Mouse (Mus musculus) C2C12 (cell line): ENCODE measurements around the gene Farsb. TPM values are rescaled to one million over a fixed set of nuclear protein-coding genes. Genes with fewer than 3 reads are reported as not detected.

Experiments
- H3K27me3 ChIP-seq: one replicate; pipeline ENCODE4 v1.6.1; 2011; ENCODE audit not compliant: control insufficient read depth, insufficient read depth, insufficient read length
- H3K36me3 ChIP-seq: one replicate; pipeline ENCODE4 v1.6.1; 2011; ENCODE audit not compliant: control insufficient read depth, insufficient read depth
- H3K4me3 ChIP-seq: one replicate; pipeline ENCODE4 v1.5.1; 2011; ENCODE audit warnings: mild to moderate bottlenecking, control low read depth; ENCODE audit not compliant: poor library complexity, insufficient read depth, severe bottlenecking
- H3K79me2 ChIP-seq: one replicate; pipeline ENCODE4 v1.6.1; 2011; ENCODE audit not compliant: control insufficient read depth, insufficient read depth
- H3K79me3 ChIP-seq: one replicate; pipeline ENCODE4 v1.6.1; 2011; ENCODE audit warnings: low read depth, control low read depth
- H3ac ChIP-seq: one replicate; pipeline ENCODE3; 2011; ENCODE audit warnings: low read depth; ENCODE audit not compliant: control insufficient read depth, insufficient read length
- CEBPB ChIP-seq: IDR thresholded peaks from one replicate; pipeline ENCODE4 v1.6.1; 2011; ENCODE audit warnings: low read depth, mild to moderate bottlenecking, control low read depth, moderate library complexity
- CTCF ChIP-seq: IDR thresholded peaks from one replicate; pipeline ENCODE4 v1.5.1; 2011; ENCODE audit not compliant: control insufficient read depth, insufficient read depth, insufficient read length
- FOSL1 ChIP-seq: IDR thresholded peaks from one replicate; pipeline ENCODE4 v1.8.0; 2011; ENCODE audit warnings: mild to moderate bottlenecking, low read length; ENCODE audit not compliant: poor library complexity, insufficient read depth, severe bottlenecking
- MAX ChIP-seq: IDR thresholded peaks from one replicate; pipeline ENCODE4 v1.6.1; 2011; ENCODE audit warnings: mild to moderate bottlenecking, control low read depth
- MYOD1 ChIP-seq: IDR thresholded peaks from one replicate; pipeline ENCODE4 v1.6.1; 2011; ENCODE audit warnings: low read depth; ENCODE audit not compliant: control insufficient read depth, insufficient read length
- MYOG ChIP-seq: IDR thresholded peaks from one replicate; pipeline ENCODE4 v1.6.1; 2011; ENCODE audit not compliant: control insufficient read depth, insufficient read length; ENCODE audit errors: extremely low read depth
- USF1 ChIP-seq: IDR thresholded peaks from one replicate; pipeline ENCODE4 v1.6.1; 2011; ENCODE audit warnings: low read depth, mild to moderate bottlenecking, control low read depth, moderate library complexity
- polyA plus RNA-seq: library from polyadenylated mRNA; unstranded; fragments of >200 nt; fragmentation: generic; extraction: Trizol; gene quantifications from one replicate; pipeline ENCODE4 v1.2.1, GENCODE M21; 2012; ENCODE audit warnings: missing spikeins

Gene Farsb
- polyA plus RNA-seq, 1 experiment: 53.6 TPM

- H3K79me2 ChIP-seq: no peaks in the 10 kb centered on the region
- H3K36me3 ChIP-seq: peaks cover 16% of the 10 kb centered on the region
- no peaks in the 10 kb centered on the region for H3K79me3 ChIP-seq
- TF ChIP-seq MAX: no peak
- no peaks in the 10 kb centered on the region for H3K27me3 ChIP-seq
- no peak overlapping the region for H3K4me3 ChIP-seq
- H3ac ChIP-seq: no peak overlapping the region
Observed at GRCm38 (mm10) chr1:78428851-78429250, 59.8 kb downstream of the Farsb start.

- TF ChIP-seq CTCF (no peak), FOSL1 (no peak), MYOG (no peak), USF1 (no peak)
- Histone ChIP-seq H3K79me2 (no peaks in the 10 kb centered on the region), H3K79me3 (no peaks in the 10 kb centered on the region), H3ac (no peak overlapping the region), H3K4me3 (no peak overlapping the region), H3K27me3 (no peaks in the 10 kb centered on the region), H3K36me3 (peaks cover 14% of the 10 kb centered on the region)
Observed at GRCm38 (mm10) chr1:78426841-78427240, 61.9 kb downstream of the Farsb start.

GRCm38 (mm10) chr1:78425793-78426700 lies 62.6 kb downstream of the Farsb start:
- Histone ChIP-seq H3K79me3 (no peaks in the 10 kb centered on the region), H3K4me3 (no peak overlapping the region), H3K36me3 (peaks cover 21% of the 10 kb centered on the region), H3K79me2 (no peaks in the 10 kb centered on the region), H3K27me3 (no peaks in the 10 kb centered on the region), H3ac (no peak overlapping the region)
- no peak for TF ChIP-seq FOSL1
- TF ChIP-seq CEBPB: no peak
- TF ChIP-seq MYOG: no peak
- no peak for TF ChIP-seq USF1
- TF ChIP-seq MYOD1: no peak
- TF ChIP-seq CTCF: no peak
- TF ChIP-seq MAX: no peak

GRCm38 (mm10) chr1:78425309-78425708 lies 63.4 kb downstream of the Farsb start:
- H3K79me3 ChIP-seq: no peaks in the 10 kb centered on the region
- H3K27me3 ChIP-seq: no peaks in the 10 kb centered on the region
- no peak for TF ChIP-seq MYOG
- TF ChIP-seq MAX: no peak
- no peak for TF ChIP-seq FOSL1
- no peak for TF ChIP-seq USF1
- no peak for TF ChIP-seq CEBPB
- no peak for TF ChIP-seq CTCF
- TF ChIP-seq MYOD1: no peak
- no peak overlapping the region for H3ac ChIP-seq
- H3K4me3 ChIP-seq: no peak overlapping the region
- no peaks in the 10 kb centered on the region for H3K79me2 ChIP-seq
- H3K36me3 ChIP-seq: peaks cover 23% of the 10 kb centered on the region

- Histone ChIP-seq H3K79me2 (no peaks in the 10 kb centered on the region), H3ac (no peak overlapping the region)
- TF ChIP-seq MAX (no peak), CTCF (no peak), MYOD1 (no peak), CEBPB (no peak), FOSL1 (no peak), MYOG (no peak), USF1 (no peak)
Observed at GRCm38 (mm10) chr1:78424848-78425247, 63.8 kb downstream of the Farsb start.

GRCm38 (mm10) chr1:78422576-78422975 lies 66.1 kb downstream of the Farsb start:
- Histone ChIP-seq H3K79me3 (no peaks in the 10 kb centered on the region), H3ac (no peak overlapping the region), H3K4me3 (no peak overlapping the region)

More at GRCm38 (mm10) chr1:78424848-78425247, 63.8 kb downstream of the Farsb start:
- Histone ChIP-seq H3K79me3 (no peaks in the 10 kb centered on the region), H3K4me3 (no peak overlapping the region), H3K36me3 (peaks cover 23% of the 10 kb centered on the region), H3K27me3 (no peaks in the 10 kb centered on the region)

More at GRCm38 (mm10) chr1:78422576-78422975, 66.1 kb downstream of the Farsb start:
- TF ChIP-seq CTCF: no peak
- TF ChIP-seq CEBPB: no peak
- TF ChIP-seq USF1: no peak
- no peak for TF ChIP-seq MYOD1
- no peak for TF ChIP-seq FOSL1
- no peak for TF ChIP-seq MYOG
- TF ChIP-seq MAX: no peak
- peaks cover 30% of the 10 kb centered on the region for H3K36me3 ChIP-seq
- no peaks in the 10 kb centered on the region for H3K79me2 ChIP-seq
- no peaks in the 10 kb centered on the region for H3K27me3 ChIP-seq
